Mouse (Mus musculus) gastrocnemius, adult 18-20 months (tissue): ENCODE measurements at regions not wholly inside any gene's neighbourhood (a gene's known extent, or its start where the extent isn't known, plus 50 kb on each side); places are given as distances from the start of the nearest gene placed in this dataset.

ENCODE experiments used
- DNase-seq: peaks from one replicate; pipeline ENCODE4 v3.0.0; 2021; ENCODE audit warnings: low spot score

- no peak for DNase-seq
Measured at GRCm38 (mm10) chr6:135433753-135434152, 71.4 kb downstream of the Emp1 start.

- no peak for DNase-seq
Measured at GRCm38 (mm10) chr6:135436315-135436714, 74.0 kb downstream of the Emp1 start.

GRCm38 (mm10) chr6:135438271-135438670 is 75.9 kb downstream of the Emp1 start:
- no peak for DNase-seq

GRCm38 (mm10) chr6:135441126-135441871 is 79.0 kb downstream of the Emp1 start:
- no peak for DNase-seq

GRCm38 (mm10) chr6:135444661-135445060 is 82.3 kb downstream of the Emp1 start:
- peak; percentile 83 for DNase-seq

- DNase-seq: no peak
Measured at GRCm38 (mm10) chr6:135445070-135445469, 82.7 kb downstream of the Emp1 start.

GRCm38 (mm10) chr6:135447801-135448200 is 85.5 kb downstream of the Emp1 start:
- no peak for DNase-seq

- no peak for DNase-seq
Measured at GRCm38 (mm10) chr6:135449228-135449627, 86.9 kb downstream of the Emp1 start.

- no peak for DNase-seq
Measured at GRCm38 (mm10) chr6:135450573-135450972, 88.2 kb downstream of the Emp1 start.

GRCm38 (mm10) chr6:135451165-135451797 is 88.9 kb downstream of the Emp1 start:
- DNase-seq: no peak

GRCm38 (mm10) chr6:135453041-135453440 is 90.7 kb downstream of the Emp1 start:
- no peak for DNase-seq

GRCm38 (mm10) chr6:135472495-135472894 is 110.2 kb downstream of the Emp1 start:
- no peak for DNase-seq

GRCm38 (mm10) chr6:135473146-135473545 is 110.8 kb downstream of the Emp1 start:
- DNase-seq: no peak

GRCm38 (mm10) chr6:135488795-135489194 is 126.5 kb downstream of the Emp1 start:
- no peak for DNase-seq

- no peak for DNase-seq
Measured at GRCm38 (mm10) chr6:135493983-135494382, 131.6 kb downstream of the Emp1 start.

GRCm38 (mm10) chr6:135495841-135496240 is 133.5 kb downstream of the Emp1 start:
- no peak for DNase-seq

- no peak for DNase-seq
Measured at GRCm38 (mm10) chr6:135498592-135498991, 136.2 kb downstream of the Emp1 start.

GRCm38 (mm10) chr6:135500381-135500780 is 138.0 kb downstream of the Emp1 start:
- DNase-seq: no peak

- DNase-seq: no peak
Measured at GRCm38 (mm10) chr6:135501791-135502190, 139.4 kb downstream of the Emp1 start.

GRCm38 (mm10) chr6:135502405-135502804 is 140.1 kb downstream of the Emp1 start:
- DNase-seq: no peak

- DNase-seq: no peak
Measured at GRCm38 (mm10) chr6:135518710-135519437, 156.5 kb downstream of the Emp1 start.

GRCm38 (mm10) chr6:135519438-135519803 is 157.1 kb downstream of the Emp1 start:
- no peak for DNase-seq

GRCm38 (mm10) chr6:135520868-135521267 is 158.5 kb downstream of the Emp1 start:
- no peak for DNase-seq
